Mouse (Mus musculus) heart, embryonic 10.5 days (tissue): ENCODE measurements around the gene Cd209f. TPM values are rescaled to one million over a fixed set of nuclear protein-coding genes. Genes with fewer than 3 reads are reported as not detected.
"Not testable (repeated sequence)": the region's sequence is repeated elsewhere in the genome, so short reads cannot be mapped to it uniquely, and the experiment has no call there.

Experiments
- DNase-seq: peaks from one replicate; pipeline ENCODE4 v3.0.0-alpha.2; 2017; ENCODE audit warnings: low spot score
- H3K27ac ChIP-seq: fragments of 300-500 bp; sonication (generic); 2 replicates; pipeline ENCODE4 v1.5.1; 2016; ENCODE audit warnings: mild to moderate bottlenecking
- H3K27me3 ChIP-seq: fragments of 300-500 bp; sonication (generic); 2 replicates; pipeline ENCODE4 v1.6.1; 2016; ENCODE audit warnings: mild to moderate bottlenecking; ENCODE audit not compliant: poor library complexity, insufficient read depth, severe bottlenecking
- H3K36me3 ChIP-seq: fragments of 300-500 bp; sonication (generic); 2 replicates; pipeline ENCODE4 v1.6.1; 2016; ENCODE audit warnings: mild to moderate bottlenecking, moderate library complexity
- H3K4me1 ChIP-seq: fragments of 300-500 bp; sonication (generic); 2 replicates; pipeline ENCODE4 v1.6.1; 2016; ENCODE audit warnings: mild to moderate bottlenecking
- H3K4me3 ChIP-seq: fragments of 300-500 bp; sonication (generic); 2 replicates; pipeline ENCODE4 v1.5.1; 2016; ENCODE audit warnings: mild to moderate bottlenecking, moderate library complexity
- H3K9me3 ChIP-seq: fragments of 300-500 bp; sonication (generic); 2 replicates; pipeline ENCODE4 v1.6.1; 2016; ENCODE audit warnings: mild to moderate bottlenecking, moderate library complexity
- WGBS: fragments of 180-500 bp; shearing (Covaris S2); methylation state at CpG from one replicate; pipeline ENCODE4 v1.1.7; 2016; 5-methylcytosine and 5-hydroxymethylcytosine counted together
- polyA plus RNA-seq: library from polyadenylated mRNA; unstranded; fragments of >200 nt; fragmentation: Nextera tagmentation; extraction: Ambion mirVana; gene quantifications from 2 replicates; pipeline ENCODE4 v1.2.1, GENCODE M21; 2016

Gene Cd209f
- not detected in 2 replicates for polyA plus RNA-seq

DNA sequence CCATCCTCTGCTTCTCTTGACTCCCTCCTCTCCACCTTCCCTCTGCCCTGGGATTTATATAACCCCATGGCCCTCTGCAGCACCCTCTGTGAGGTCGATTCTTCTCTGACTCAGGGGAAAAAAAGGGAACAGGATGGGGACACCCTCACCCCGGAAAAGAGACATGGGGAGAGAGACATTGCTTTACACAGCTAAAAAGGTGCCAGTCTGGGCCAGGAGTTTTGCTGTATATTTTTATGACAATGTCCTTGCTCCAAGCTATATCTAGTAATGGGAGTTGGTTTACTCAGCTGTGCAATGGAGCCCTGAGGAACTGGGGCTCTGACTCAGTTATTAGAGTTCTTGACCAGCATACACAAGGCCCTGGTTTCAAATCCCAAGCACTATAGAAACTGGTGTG is at the start of gene Cd209f:
Gene Cd209f, minus strand, starts transcription at position 101 of the 400 bp plus-strand sequence.
- DNase-seq, H3K4me3 ChIP-seq, H3K36me3 ChIP-seq, H3K4me1 ChIP-seq, H3K27ac ChIP-seq, H3K9me3 ChIP-seq, H3K27me3 ChIP-seq: not testable (repeated sequence)
- 78% methylated on average over 1 of the region's 2 CpGs for WGBS

DNA sequence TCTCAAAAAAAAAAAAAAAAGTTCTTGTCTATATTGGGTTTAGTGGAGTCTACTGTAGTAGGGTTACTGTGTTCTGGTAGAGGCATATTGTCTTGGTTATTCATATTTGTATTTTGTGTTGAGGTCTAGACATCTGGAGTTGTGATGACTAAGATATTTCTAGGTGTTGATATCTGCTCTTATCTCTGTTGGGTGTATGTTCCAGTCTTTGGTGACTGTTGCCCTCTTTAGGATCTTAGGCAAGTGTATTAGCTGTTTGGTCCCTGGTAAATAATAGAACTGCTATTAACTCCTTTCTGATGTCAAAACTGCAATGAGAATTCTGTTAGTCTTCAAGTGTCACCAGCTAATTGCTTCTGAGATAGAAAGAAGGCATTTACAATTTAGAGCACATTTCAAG is 49.2 kb upstream of the Cd209f start:
- H3K36me3 ChIP-seq, result no peaks in the 10 kb centered on the region
- no peak overlapping the region for H3K4me3 ChIP-seq
- no peak for DNase-seq
- H3K27ac ChIP-seq, result no peak overlapping the region
- no peaks in the 10 kb centered on the region for H3K4me1 ChIP-seq
- H3K27me3 ChIP-seq, result no peaks in the 10 kb centered on the region
- H3K9me3 ChIP-seq, result 0 out of 2 replicates have a peak, but pooled peaks cover 4% of the 10 kb centered on the region

DNA sequence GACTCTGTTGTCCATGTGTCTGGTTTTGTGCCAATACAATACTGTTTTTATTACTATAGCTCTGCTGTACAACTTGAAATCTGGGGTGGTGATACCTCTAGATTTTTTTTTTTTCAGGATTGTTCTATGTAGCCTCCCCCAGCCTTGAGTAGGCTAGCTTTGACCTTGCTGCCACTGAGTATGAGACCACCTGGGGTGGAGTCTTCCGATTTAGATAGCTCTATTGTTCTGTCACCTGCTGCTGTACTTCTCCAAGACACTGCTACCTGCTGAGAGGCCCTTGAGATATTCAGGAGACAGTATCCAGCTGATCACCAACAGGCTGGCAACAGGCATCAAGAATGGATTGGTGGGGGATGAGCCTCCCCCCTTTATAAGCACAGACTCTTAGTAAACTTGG is 41.6 kb upstream of the Cd209f start:
- WGBS, result 28% methylated on average over 1 of the region's 1 CpGs
- no peaks in the 10 kb centered on the region for H3K4me1 ChIP-seq

DNA sequence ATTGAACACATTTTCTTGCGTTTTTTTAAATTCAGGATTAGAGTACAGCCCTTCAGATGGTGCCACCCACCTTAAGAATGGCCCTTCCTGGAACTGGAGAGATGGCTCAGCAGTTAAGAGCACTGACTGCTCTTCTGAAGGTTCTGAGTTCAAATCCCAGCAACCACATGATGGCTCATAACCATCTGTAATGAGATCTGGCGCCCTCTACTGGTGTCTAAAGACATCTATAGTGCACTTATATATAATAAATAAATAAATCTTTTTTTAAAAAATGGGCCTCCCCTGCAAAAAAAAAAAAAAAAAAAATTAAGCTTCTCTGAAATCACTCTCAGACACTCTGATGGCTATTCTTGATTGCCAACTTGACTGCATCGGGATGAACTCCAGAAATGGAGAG is 36.1 kb upstream of the Cd209f start:
- no peak for DNase-seq
- Histone ChIP-seq H3K27me3 (peaks cover 22% of the 10 kb centered on the region), H3K4me1 (no peaks in the 10 kb centered on the region), H3K36me3 (no peaks in the 10 kb centered on the region), H3K4me3 (no peak overlapping the region), H3K9me3 (no peaks in the 10 kb centered on the region), H3K27ac (no peak overlapping the region)
- WGBS, result 56% methylated on average over 3 of the region's 3 CpGs

More for the DNA sequence above, 41.6 kb upstream of the Cd209f start:
- no peak overlapping the region for H3K4me3 ChIP-seq
- H3K27ac ChIP-seq, result no peak overlapping the region
- no peaks in the 10 kb centered on the region for H3K36me3 ChIP-seq
- no peaks in the 10 kb centered on the region for H3K27me3 ChIP-seq
- H3K9me3 ChIP-seq, result 0 out of 2 replicates have a peak, but pooled peaks cover 4% of the 10 kb centered on the region
- DNase-seq, result no peak

DNA sequence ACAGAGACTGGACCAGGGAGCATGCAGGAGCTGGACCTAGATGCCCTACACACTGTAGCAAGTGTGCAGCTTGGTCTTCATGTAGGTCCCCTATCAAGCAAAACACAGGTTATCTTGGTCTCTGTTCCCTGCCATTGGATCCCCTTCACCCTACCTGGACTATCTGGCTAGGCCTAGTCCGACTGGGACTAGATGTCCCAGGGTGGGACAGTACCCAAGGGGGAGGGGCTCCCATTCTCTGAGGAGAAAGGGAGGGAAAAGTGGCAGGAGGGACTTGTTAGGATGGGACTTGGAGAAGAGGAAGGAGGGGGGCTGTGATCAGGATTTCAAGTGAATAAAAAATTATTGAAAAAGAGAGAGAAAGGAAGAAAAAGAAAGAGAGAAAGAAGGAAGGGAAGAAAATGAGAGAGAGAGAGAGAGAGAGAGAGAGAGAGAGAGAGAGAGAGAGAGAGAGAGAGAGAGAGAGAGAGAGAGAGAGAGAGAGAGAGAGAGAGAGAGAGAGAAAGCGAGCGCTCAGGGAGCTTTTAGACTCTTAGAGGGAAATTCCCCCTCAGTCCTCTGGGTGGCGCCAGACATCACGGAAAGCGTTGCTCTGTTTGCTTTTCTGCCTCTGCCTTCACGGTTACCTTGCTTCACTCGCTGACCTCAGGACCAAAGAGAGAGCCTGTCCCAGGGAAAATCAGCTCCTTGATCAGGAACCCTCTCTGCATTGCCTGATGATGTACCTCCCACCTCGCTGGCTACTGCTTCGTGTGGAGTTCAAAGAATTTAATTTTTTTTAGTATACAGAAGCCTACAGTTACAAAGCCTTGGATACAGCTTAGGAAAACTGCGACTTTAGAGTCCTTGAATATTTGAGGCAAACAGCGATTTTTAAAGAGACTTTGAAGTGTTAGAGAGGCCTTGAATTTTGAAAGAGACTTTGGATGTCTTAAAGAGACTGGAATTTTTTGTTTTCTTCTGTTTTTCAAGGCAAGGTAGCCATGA is 34.3 kb upstream of the Cd209f start:
- WGBS, result 8% methylated on average over 12 of the region's 12 CpGs
- Histone ChIP-seq H3K4me3 (no peak overlapping the region), H3K27me3 (peaks cover 22% of the 10 kb centered on the region), H3K4me1 (no peaks in the 10 kb centered on the region), H3K27ac (no peak overlapping the region), H3K36me3 (no peaks in the 10 kb centered on the region), H3K9me3 (no peaks in the 10 kb centered on the region)
- DNase-seq, result peak; percentile 84

DNA sequence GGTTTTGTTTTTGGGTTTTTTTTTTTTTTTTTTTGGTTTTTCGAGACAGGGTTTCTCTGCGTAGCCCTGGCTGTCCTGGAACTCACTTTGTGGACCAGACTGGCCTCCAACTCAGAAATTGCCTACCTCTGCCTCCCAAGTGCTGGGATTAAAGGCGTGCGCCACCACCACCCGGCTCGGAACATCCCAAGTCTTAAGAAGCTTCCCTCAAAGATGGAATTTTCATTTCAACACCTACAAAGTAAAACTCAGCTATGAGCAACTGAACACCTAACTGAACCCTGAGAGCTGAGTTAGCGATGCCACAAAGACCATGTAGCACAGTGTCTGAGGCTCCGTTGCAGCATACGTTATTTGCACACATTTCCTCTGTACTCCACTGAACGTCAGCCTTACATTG is 28.2 kb upstream of the Cd209f start, which contains the start of gene Cd209g:
Gene Cd209g, plus strand, starts transcription at position 301 of the 400 bp plus-strand sequence.
- 83% methylated on average over 10 of the region's 10 CpGs for WGBS
- H3K36me3 ChIP-seq, result no peaks in the 10 kb centered on the region
- peaks cover 13% of the 10 kb centered on the region for H3K27me3 ChIP-seq
- no peak within 1 kb of the TSS for H3K4me3 ChIP-seq
- no peak for DNase-seq
- no peaks in the 10 kb centered on the region for H3K9me3 ChIP-seq
- H3K27ac ChIP-seq, result no peak within 1 kb of the TSS
- H3K4me1 ChIP-seq, result no peaks in the 10 kb centered on the region

DNA sequence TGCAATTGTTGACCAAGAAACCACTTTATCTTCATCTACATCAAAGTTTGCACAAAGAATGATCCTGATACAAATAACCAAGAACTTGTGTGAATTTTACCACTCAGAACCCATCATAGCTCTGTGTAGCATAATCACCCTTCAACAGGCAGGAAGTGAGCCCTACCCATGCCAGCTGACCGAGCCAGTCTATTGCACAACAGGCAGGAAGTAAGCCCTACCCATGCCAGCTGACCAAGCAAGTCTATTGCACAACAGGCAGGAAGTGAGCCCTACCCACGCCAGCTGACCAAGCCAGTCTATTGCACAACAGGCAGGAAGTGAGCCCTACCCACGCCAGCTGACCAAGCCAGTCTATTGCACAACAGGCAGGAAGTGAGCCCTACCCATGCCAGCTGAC is 17.1 kb downstream of the Cd209f start:
- H3K27me3 ChIP-seq, H3K27ac ChIP-seq, H3K9me3 ChIP-seq, DNase-seq, H3K36me3 ChIP-seq, H3K4me1 ChIP-seq, H3K4me3 ChIP-seq: not testable (repeated sequence)
- WGBS, result 82% methylated on average over 3 of the region's 3 CpGs

DNA sequence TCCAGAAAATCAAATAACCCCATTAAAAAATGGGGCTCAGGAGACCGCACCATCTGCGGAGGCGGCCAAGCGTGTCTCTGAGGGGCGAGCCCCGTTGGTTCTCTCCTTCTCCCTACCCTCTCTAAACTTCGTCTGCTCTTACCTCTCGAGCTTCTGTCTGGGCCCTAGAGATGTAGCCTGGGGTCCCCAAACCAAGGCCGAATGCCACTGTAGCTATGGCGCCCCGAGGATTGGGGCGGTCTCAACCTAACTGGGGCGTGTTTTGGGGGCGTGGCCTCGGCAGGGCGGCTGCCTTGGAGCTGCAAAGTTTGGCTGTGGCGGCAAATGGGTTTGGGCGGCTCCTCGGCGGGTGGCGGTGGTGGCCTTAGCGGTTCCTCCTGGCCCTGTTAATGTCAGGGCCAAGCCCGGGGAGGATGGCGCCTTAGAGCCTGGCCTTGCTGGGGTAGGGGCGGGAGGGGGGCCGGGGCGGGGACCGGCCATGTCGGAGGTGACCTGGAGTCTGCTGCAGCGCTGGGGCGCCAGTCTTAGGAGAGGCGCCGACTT is 18.4 kb downstream of the Cd209f start:
- H3K9me3 ChIP-seq, H3K36me3 ChIP-seq: not testable (repeated sequence)

More for the DNA sequence above, 18.4 kb downstream of the Cd209f start:
- peak overlapping the region; percentile 29; the same call in 1 of the 2 replicates for H3K4me3 ChIP-seq
- WGBS, result 36% methylated on average over 32 of the region's 33 CpGs
- not testable (repeated sequence) for H3K27ac ChIP-seq, DNase-seq, H3K27me3 ChIP-seq, H3K4me1 ChIP-seq

Other genes with a start within 250 kb of the Cd209f start
- gene Cd209d, start 227.3 kb downstream of the Cd209f start, polyA plus RNA-seq, result not detected in 2 replicates
- gene Cd209b, start 179.0 kb downstream of the Cd209f start, polyA plus RNA-seq, result not detected in 2 replicates
- 0.28 and 0.46 TPM in 2 replicates for gene Cd209c, start 151.1 kb downstream of the Cd209f start, polyA plus RNA-seq
- gene Cd209g, start 28.3 kb upstream of the Cd209f start, polyA plus RNA-seq, result 0.10 TPM in 1 of 2 replicates, not detected in the other
- gene Evi5l, start 60.7 kb upstream of the Cd209f start, polyA plus RNA-seq, result 16.1 and 18.8 TPM in 2 replicates
- gene Prr36, start 111.6 kb upstream of the Cd209f start, polyA plus RNA-seq, result 0.55 and 1.5 TPM in 2 replicates
- gene Lrrc8e, start 121.0 kb upstream of the Cd209f start, polyA plus RNA-seq, result 0.19 and 0.20 TPM in 2 replicates
- gene Map2k7, start 132.9 kb upstream of the Cd209f start, polyA plus RNA-seq, result 27.5 and 30.0 TPM in 2 replicates
- gene Gm49320, start 133.0 kb upstream of the Cd209f start, polyA plus RNA-seq, result 0.59 TPM in 1 of 2 replicates, not detected in the other
- gene Tgfbr3l, start 142.4 kb upstream of the Cd209f start, polyA plus RNA-seq, result 2.4 and 2.5 TPM in 2 replicates
- gene Snapc2, start 147.2 kb upstream of the Cd209f start, polyA plus RNA-seq, result 47.8 and 60.2 TPM in 2 replicates
- gene Ctxn1, start 153.4 kb upstream of the Cd209f start, polyA plus RNA-seq, result 33.2 and 59.1 TPM in 2 replicates
- 70.2 and 72.0 TPM in 2 replicates for gene Timm44, start 170.1 kb upstream of the Cd209f start, polyA plus RNA-seq
- 15.8 and 16.5 TPM in 2 replicates for gene Ccl25, start 219.4 kb upstream of the Cd209f start, polyA plus RNA-seq
- 229 and 261 TPM in 2 replicates for gene Elavl1, start 219.6 kb upstream of the Cd209f start, polyA plus RNA-seq